Mouse (Mus musculus) embryo, embryonic 10.5 days (tissue): ENCODE data around the gene Slc43a2.

Experiments
- DNase-seq: peaks from one replicate; pipeline ENCODE4 v3.0.0-alpha.2; 2015; ENCODE audit warnings: low spot score

Gene Slc43a2

GRCm38 (mm10) chr11:75610021-75610420 is 78.5 kb downstream of the Slc43a2 start:
- DNase-seq, result no peak

- DNase-seq, result no peak
These were observed 83.3 kb downstream of the Slc43a2 start for GRCm38 (mm10) chr11:75614769-75615168.

- no peak for DNase-seq
These were observed 84.1 kb downstream of the Slc43a2 start for GRCm38 (mm10) chr11:75615556-75615955.

- peak; percentile 13 for DNase-seq
These were observed 87.6 kb downstream of the Slc43a2 start for GRCm38 (mm10) chr11:75619133-75619532.

- no peak for DNase-seq
These were observed 88.8 kb downstream of the Slc43a2 start for GRCm38 (mm10) chr11:75620136-75620780.

- DNase-seq, result no peak
These were observed 89.9 kb downstream of the Slc43a2 start for GRCm38 (mm10) chr11:75621426-75621825.

GRCm38 (mm10) chr11:75622588-75623329 is 91.3 kb downstream of the Slc43a2 start:
- DNase-seq, result no peak

- DNase-seq, result no peak
These were observed 92.6 kb downstream of the Slc43a2 start for GRCm38 (mm10) chr11:75624102-75624554.

- no peak for DNase-seq
These were observed 94.3 kb downstream of the Slc43a2 start for GRCm38 (mm10) chr11:75625820-75626219.
